Mouse (Mus musculus): ENCODE data around the gene Esr1. TPM values are rescaled to one million over a fixed set of nuclear protein-coding genes. Genes with fewer than 3 reads are reported as not detected.

The Esr1 gene
- polyA plus RNA-seq, 1 experiment from 2014 or later, result 0.18 TPM

DNA sequence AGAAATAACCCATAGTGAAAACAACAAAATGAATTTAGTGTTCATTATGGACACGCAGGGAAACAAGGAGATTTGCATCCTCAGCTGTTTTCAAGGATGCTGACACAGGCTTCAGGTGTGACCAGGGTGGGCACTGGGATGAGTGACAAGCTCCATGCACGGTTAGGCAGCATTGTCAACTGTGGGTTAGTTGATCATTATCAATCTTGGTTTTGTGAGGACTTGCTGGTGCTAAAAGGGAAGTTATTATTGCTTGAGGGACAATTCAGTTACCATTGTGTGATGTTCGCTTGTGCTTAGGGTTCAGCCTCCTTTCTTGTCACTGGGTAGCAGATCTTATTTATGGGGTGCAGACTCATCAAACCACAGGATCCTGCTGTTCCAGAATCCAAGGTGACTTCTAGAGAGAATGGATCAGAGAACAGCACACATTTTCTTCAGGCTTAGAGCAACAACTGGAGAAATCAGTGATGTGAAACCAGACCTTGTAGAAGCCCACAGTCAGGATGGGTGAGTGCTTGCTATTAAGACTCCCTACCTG, 186.9 kb downstream of the Esr1 start:
- Histone ChIP-seq H3K4me1 (ENCODE audit: control insufficient read depth, insufficient read depth, low read length) (no peaks in the 10 kb centered on the region), H3K4me2 (ENCODE audit: low read length) (no peak overlapping the region), H3K36me3 (ENCODE audit: control insufficient read depth, insufficient read depth, low read length) (no peaks in the 10 kb centered on the region), H3K9ac (ENCODE audit: low read length) (no peak overlapping the region), H3K9me3 (replicated peaks; ENCODE audit: control insufficient read depth, low read length) (no peaks in the 10 kb centered on the region), H3K27me3 (replicated peaks; ENCODE audit: control insufficient read depth, insufficient read depth, low read length) (no peaks in the 10 kb centered on the region), H3K27ac (ENCODE audit: low read depth, low read length) (no peak overlapping the region), H3K4me3 (ENCODE audit: low read depth, low read length) (no peak overlapping the region)
- DNase-seq (ENCODE audit: low spot score) (no peak), ATAC-seq (no peak)
- 79% methylated on average over 3 of the region's 3 CpGs for WGBS

DNA sequence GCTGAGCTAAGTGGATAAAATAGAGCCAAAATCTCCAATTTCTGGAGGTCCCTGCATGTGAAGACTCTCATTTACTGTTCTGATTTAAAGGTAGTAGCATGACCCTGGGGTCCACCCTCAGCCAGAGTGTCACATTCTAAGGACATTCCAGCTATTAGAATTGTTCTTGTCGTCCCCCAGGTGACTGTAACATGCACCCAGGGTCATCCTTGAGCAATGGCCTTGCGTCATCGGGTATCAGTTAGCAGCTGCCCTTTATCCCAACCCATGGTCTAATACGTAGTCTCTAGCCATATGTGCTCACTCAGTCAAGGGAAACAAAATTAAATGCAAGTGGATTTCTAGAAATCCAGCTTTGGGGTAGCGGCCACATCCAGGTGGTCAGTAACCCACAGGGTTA, 213.0 kb downstream of the Esr1 start:
- no peak overlapping the region for H3K4me2 ChIP-seq (ENCODE audit: low read length)
- no peak for DNase-seq (ENCODE audit: low spot score)
- WGBS, result 92% methylated on average over 5 of the region's 5 CpGs

DNA sequence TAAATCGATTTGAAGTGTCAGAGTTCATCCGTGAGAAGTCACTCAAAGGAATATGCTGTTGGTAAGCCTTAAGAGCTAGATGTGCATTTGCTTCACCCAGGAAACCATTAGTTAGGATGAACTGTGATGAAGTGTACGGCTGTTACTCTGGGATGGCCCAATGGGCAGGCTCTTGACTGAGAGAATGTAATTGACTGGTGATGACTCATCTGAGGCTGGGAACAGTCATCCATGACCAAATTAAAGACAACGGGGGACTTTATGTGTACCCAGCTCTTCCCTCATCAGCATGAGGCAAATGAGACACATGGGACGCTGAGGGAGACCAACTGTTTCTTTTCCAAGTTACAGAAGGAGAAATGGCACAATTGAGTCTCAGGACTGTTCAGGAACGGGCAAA, 219.2 kb downstream of the Esr1 start:
- no peak for DNase-seq (ENCODE audit: low spot score)
- no peak overlapping the region for H3K27ac ChIP-seq (ENCODE audit: low read depth, low read length)
- no peaks in the 10 kb centered on the region for H3K9me3 ChIP-seq (replicated peaks; ENCODE audit: control insufficient read depth, low read length)
- no peak for ATAC-seq
- no peaks in the 10 kb centered on the region for H3K4me1 ChIP-seq (ENCODE audit: control insufficient read depth, insufficient read depth, low read length)
- no peaks in the 10 kb centered on the region for H3K27me3 ChIP-seq (replicated peaks; ENCODE audit: control insufficient read depth, insufficient read depth, low read length)
- WGBS, result 88% methylated on average over 6 of the region's 6 CpGs
- no peak overlapping the region for H3K4me2 ChIP-seq (ENCODE audit: low read length)
- no peaks in the 10 kb centered on the region for H3K36me3 ChIP-seq (ENCODE audit: control insufficient read depth, insufficient read depth, low read length)
- no peak overlapping the region for H3K4me3 ChIP-seq (ENCODE audit: low read depth, low read length)
- H3K9ac ChIP-seq (ENCODE audit: low read length), result no peak overlapping the region

More for the DNA sequence above, 213.0 kb downstream of the Esr1 start:
- H3K27ac ChIP-seq (ENCODE audit: low read depth, low read length), result no peak overlapping the region
- H3K27me3 ChIP-seq (replicated peaks; ENCODE audit: control insufficient read depth, insufficient read depth, low read length), result no peaks in the 10 kb centered on the region
- no peak overlapping the region for H3K4me3 ChIP-seq (ENCODE audit: low read depth, low read length)
- no peaks in the 10 kb centered on the region for H3K9me3 ChIP-seq (replicated peaks; ENCODE audit: control insufficient read depth, low read length)
- no peaks in the 10 kb centered on the region for H3K4me1 ChIP-seq (ENCODE audit: control insufficient read depth, insufficient read depth, low read length)
- no peak overlapping the region for H3K9ac ChIP-seq (ENCODE audit: low read length)
- no peaks in the 10 kb centered on the region for H3K36me3 ChIP-seq (ENCODE audit: control insufficient read depth, insufficient read depth, low read length)
- no peak for ATAC-seq

- ATAC-seq (no peak), DNase-seq (ENCODE audit: low spot score) (no peak)
- no peaks in the 10 kb centered on the region for H3K9me3 ChIP-seq (replicated peaks; ENCODE audit: control insufficient read depth, low read length)
- no peak overlapping the region for H3K4me3 ChIP-seq (ENCODE audit: low read depth, low read length)
- H3K27ac ChIP-seq (ENCODE audit: low read depth, low read length), result no peak overlapping the region
- no peak overlapping the region for H3K9ac ChIP-seq (ENCODE audit: low read length)
- 89% methylated on average over 4 of the region's 4 CpGs for WGBS
- no peaks in the 10 kb centered on the region for H3K4me1 ChIP-seq (ENCODE audit: control insufficient read depth, insufficient read depth, low read length)
- H3K36me3 ChIP-seq (ENCODE audit: control insufficient read depth, insufficient read depth, low read length), result no peaks in the 10 kb centered on the region
- no peaks in the 10 kb centered on the region for H3K27me3 ChIP-seq (replicated peaks; ENCODE audit: control insufficient read depth, insufficient read depth, low read length)
- no peak overlapping the region for H3K4me2 ChIP-seq (ENCODE audit: low read length)
These were observed 226.7 kb downstream of the Esr1 start for GRCm38 (mm10) chr10:4838099-4838498.

DNA sequence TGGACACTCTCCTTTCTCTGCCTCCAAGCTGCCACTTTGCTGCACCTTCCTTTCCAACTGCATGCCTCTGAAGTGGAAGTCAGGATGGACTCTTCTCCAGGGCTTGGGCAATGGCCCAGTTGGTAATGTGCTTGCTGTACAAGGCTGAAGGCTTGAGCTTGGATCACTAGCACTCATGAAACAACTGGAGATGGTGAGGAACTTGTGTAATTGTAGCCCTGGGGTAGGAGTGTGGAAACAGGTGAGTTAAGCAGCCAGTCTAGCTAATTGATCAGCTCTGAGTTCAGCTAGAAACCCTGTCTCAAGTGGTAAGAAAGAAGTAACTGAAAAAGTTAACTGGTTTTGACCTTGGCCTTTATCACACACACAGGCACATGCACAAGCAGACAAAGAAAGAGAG, 229.6 kb downstream of the Esr1 start:
- no peak for DNase-seq (ENCODE audit: low spot score)
- Histone ChIP-seq H3K27me3 (replicated peaks; ENCODE audit: control insufficient read depth, insufficient read depth, low read length) (no peaks in the 10 kb centered on the region), H3K4me1 (ENCODE audit: control insufficient read depth, insufficient read depth, low read length) (no peaks in the 10 kb centered on the region), H3K27ac (ENCODE audit: low read depth, low read length) (no peak overlapping the region), H3K4me3 (ENCODE audit: low read depth, low read length) (no peak overlapping the region), H3K9me3 (replicated peaks; ENCODE audit: control insufficient read depth, low read length) (no peaks in the 10 kb centered on the region), H3K4me2 (ENCODE audit: low read length) (no peak overlapping the region), H3K9ac (ENCODE audit: low read length) (no peak overlapping the region), H3K36me3 (ENCODE audit: control insufficient read depth, insufficient read depth, low read length) (no peaks in the 10 kb centered on the region)
- no peak for ATAC-seq

- Histone ChIP-seq H3K4me1 (ENCODE audit: control insufficient read depth, insufficient read depth, low read length) (no peaks in the 10 kb centered on the region), H3K4me2 (ENCODE audit: low read length) (no peak overlapping the region), H3K9ac (ENCODE audit: low read length) (no peak overlapping the region), H3K9me3 (replicated peaks; ENCODE audit: control insufficient read depth, low read length) (no peaks in the 10 kb centered on the region), H3K36me3 (ENCODE audit: control insufficient read depth, insufficient read depth, low read length) (no peaks in the 10 kb centered on the region), H3K27ac (ENCODE audit: low read depth, low read length) (no peak overlapping the region), H3K4me3 (ENCODE audit: low read depth, low read length) (no peak overlapping the region), H3K27me3 (replicated peaks; ENCODE audit: control insufficient read depth, insufficient read depth, low read length) (no peaks in the 10 kb centered on the region)
- DNase-seq (ENCODE audit: low spot score) (no peak), ATAC-seq (no peak)
- WGBS, result 79% methylated on average over 2 of the region's 2 CpGs
These were observed 236.1 kb downstream of the Esr1 start for GRCm38 (mm10) chr10:4847523-4847922.

DNA sequence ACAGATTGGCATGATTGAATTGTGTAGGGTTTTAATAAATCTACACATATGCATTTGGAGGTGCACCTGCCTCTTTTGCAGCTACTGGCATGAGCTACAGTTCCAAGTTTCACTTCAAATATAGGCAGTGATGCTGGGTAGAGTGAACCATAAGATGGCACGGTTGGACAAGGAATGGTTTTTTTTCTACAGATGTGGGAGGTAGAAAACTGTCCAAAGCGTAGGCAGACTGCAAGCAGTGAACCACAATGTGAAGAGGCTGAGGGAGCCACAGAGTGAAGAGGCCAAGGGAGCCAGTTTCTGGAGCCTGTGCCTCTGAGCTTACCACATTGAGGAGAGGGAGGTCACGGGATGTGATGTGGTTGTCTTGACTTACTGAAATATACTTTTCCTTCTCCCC, 238.5 kb downstream of the Esr1 start:
- no peak overlapping the region for H3K4me3 ChIP-seq (ENCODE audit: low read depth, low read length)

GRCm38 (mm10) chr10:4875076-4875737, 263.8 kb downstream of the Esr1 start:
- H3K27me3 ChIP-seq (replicated peaks; ENCODE audit: control insufficient read depth, insufficient read depth, low read length), result no peaks in the 10 kb centered on the region
- H3K4me2 ChIP-seq (ENCODE audit: low read length), result no peak overlapping the region
- H3K36me3 ChIP-seq (ENCODE audit: control insufficient read depth, insufficient read depth, low read length), result no peaks in the 10 kb centered on the region
- no peak overlapping the region for H3K4me3 ChIP-seq (ENCODE audit: low read depth, low read length)
- DNase-seq (ENCODE audit: low spot score) (peak; percentile 3), ATAC-seq (no peak)
- no peaks in the 10 kb centered on the region for H3K4me1 ChIP-seq (ENCODE audit: control insufficient read depth, insufficient read depth, low read length)
- H3K27ac ChIP-seq (ENCODE audit: low read depth, low read length), result no peak overlapping the region
- 7% methylated on average over 8 of the region's 8 CpGs for WGBS
- no peak overlapping the region for H3K9ac ChIP-seq (ENCODE audit: low read length)
- no peaks in the 10 kb centered on the region for H3K9me3 ChIP-seq (replicated peaks; ENCODE audit: control insufficient read depth, low read length)

More for the DNA sequence above, 238.5 kb downstream of the Esr1 start:
- H3K4me1 ChIP-seq (ENCODE audit: control insufficient read depth, insufficient read depth, low read length), result no peaks in the 10 kb centered on the region
- no peak overlapping the region for H3K9ac ChIP-seq (ENCODE audit: low read length)
- no peaks in the 10 kb centered on the region for H3K27me3 ChIP-seq (replicated peaks; ENCODE audit: control insufficient read depth, insufficient read depth, low read length)
- no peak overlapping the region for H3K4me2 ChIP-seq (ENCODE audit: low read length)
- no peak overlapping the region for H3K27ac ChIP-seq (ENCODE audit: low read depth, low read length)
- ATAC-seq (no peak), DNase-seq (ENCODE audit: low spot score) (no peak)
- no peaks in the 10 kb centered on the region for H3K36me3 ChIP-seq (ENCODE audit: control insufficient read depth, insufficient read depth, low read length)
- no peaks in the 10 kb centered on the region for H3K9me3 ChIP-seq (replicated peaks; ENCODE audit: control insufficient read depth, low read length)
- 91% methylated on average over 3 of the region's 3 CpGs for WGBS

GRCm38 (mm10) chr10:4881391-4881790, 270.0 kb downstream of the Esr1 start:
- WGBS, result 76% methylated on average over 1 of the region's 1 CpGs
- DNase-seq (ENCODE audit: low spot score), result no peak

More at GRCm38 (mm10) chr10:4881391-4881790, 270.0 kb downstream of the Esr1 start:
- Histone ChIP-seq H3K9me3 (replicated peaks; ENCODE audit: control insufficient read depth, low read length) (no peaks in the 10 kb centered on the region), H3K27ac (ENCODE audit: low read depth, low read length) (no peak overlapping the region), H3K27me3 (replicated peaks; ENCODE audit: control insufficient read depth, insufficient read depth, low read length) (no peaks in the 10 kb centered on the region), H3K4me3 (ENCODE audit: low read depth, low read length) (no peak overlapping the region), H3K4me2 (ENCODE audit: low read length) (no peak overlapping the region), H3K9ac (ENCODE audit: low read length) (no peak overlapping the region), H3K4me1 (ENCODE audit: control insufficient read depth, insufficient read depth, low read length) (no peaks in the 10 kb centered on the region), H3K36me3 (ENCODE audit: control insufficient read depth, insufficient read depth, low read length) (no peaks in the 10 kb centered on the region)
- ATAC-seq, result no peak

All from forebrain, embryonic 14.5 days (tissue).